Mouse (Mus musculus): ENCODE results near the gene Ucp3. TPM values are rescaled to one million over a fixed set of nuclear protein-coding genes. Genes with fewer than 3 reads are reported as not detected.
"Not testable (repeated sequence)": the region's sequence is repeated elsewhere in the genome, so short reads cannot be mapped to it uniquely, and the experiment has no call there.

The Ucp3 gene
- total and polyA plus RNA-seq, 2 experiments from 2014 or later, result 0.16 TPM; not detected in 1

DNA sequence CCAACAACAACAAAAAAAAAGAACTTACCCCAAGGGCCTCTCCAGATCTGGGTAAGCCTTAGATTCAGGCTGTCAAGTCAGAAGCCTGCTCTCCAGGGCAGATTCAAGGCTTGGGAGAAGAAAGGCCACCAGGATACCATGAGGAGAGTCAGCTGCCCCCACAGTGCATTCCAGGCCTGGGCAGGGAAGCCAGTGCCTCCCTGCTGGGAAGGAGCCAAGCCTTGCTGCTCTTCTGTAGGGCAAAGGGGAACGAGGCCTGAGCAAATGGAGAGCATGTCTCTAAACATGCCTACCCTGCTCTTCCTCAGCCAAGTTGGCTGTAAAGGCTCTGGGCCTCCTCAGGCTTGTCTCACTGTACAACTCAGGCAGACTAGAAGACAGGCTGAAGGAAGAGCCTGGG lies 1.9 kb downstream of the Ucp3 start:
- Histone ChIP-seq H3K4me2 (ENCODE audit: low read depth, low read length, poor library complexity, severe bottlenecking) (no peak overlapping the region), H3K4me3 (ENCODE audit: low read depth, low read length) (no peak overlapping the region), H3K27me3 (ENCODE audit: insufficient read depth, low read length) (no peaks in the 10 kb centered on the region), H3K36me3 (ENCODE audit: insufficient read depth, low read length) (peaks cover 9% of the 10 kb centered on the region; the same call in 1 of the 2 replicates), H3K4me1 (ENCODE audit: insufficient read depth, low read length) (no peaks in the 10 kb centered on the region), H3K9me3 (ENCODE audit: low read length) (no peaks in the 10 kb centered on the region), H3K27ac (ENCODE audit: low read depth, low read length) (no peak overlapping the region), H3K9ac (replicated peaks; ENCODE audit: low read length, poor library complexity, severe bottlenecking) (no peak overlapping the region)
- 56% methylated on average over 1 of the region's 1 CpGs for WGBS
- DNase-seq (ENCODE audit: low spot score), result no peak
- no peak for ATAC-seq (ENCODE audit: low FRiP score)
- no peak for TF ChIP-seq CTCF (IDR thresholded peaks at IDR 0.05)

DNA sequence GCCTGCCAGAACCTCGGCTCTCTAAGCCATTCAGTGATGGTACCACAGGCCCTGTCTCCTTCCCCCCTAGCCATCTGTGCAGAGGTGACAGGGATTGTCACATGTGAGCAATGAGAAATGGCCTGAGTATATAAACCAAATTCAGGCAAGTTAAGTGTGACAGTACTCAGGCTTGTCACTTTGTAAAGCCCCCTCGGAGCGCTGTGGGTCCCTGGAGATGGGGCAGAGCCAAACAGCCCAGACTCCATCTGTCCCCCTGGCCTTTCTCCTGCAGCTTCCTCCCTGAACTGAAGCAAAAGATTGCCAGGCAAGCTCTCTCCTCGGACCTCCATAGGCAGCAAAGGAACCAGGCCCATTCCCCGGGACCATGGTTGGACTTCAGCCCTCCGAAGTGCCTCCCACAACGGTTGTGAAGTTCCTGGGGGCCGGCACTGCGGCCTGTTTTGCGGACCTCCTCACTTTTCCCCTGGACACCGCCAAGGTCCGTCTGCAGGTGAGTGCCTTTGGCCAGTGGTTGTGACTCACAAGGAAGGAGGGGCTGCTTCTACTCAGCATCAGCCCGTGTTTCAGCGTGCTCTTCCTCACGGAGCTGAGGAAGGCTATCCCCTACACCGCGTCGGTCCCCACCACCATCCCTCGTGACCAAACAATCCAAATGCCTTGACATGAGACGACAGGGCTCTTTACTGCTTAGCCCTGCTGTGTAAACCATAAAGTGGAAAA lies 6.5 kb downstream of the Ucp3 start:
- Histone ChIP-seq H3K4me1 (ENCODE audit: insufficient read depth, low read length) (no peaks in the 10 kb centered on the region), H3K4me2 (ENCODE audit: low read depth, low read length, poor library complexity, severe bottlenecking) (no peak overlapping the region), H3K9me3 (ENCODE audit: low read length) (no peaks in the 10 kb centered on the region), H3K27me3 (ENCODE audit: insufficient read depth, low read length) (no peaks in the 10 kb centered on the region), H3K9ac (replicated peaks; ENCODE audit: low read length, poor library complexity, severe bottlenecking) (no peak overlapping the region), H3K36me3 (ENCODE audit: insufficient read depth, low read length) (no peaks in the 10 kb centered on the region), H3K4me3 (ENCODE audit: low read depth, low read length) (no peak overlapping the region), H3K27ac (ENCODE audit: low read depth, low read length) (no peak overlapping the region)
- TF ChIP-seq CTCF (IDR thresholded peaks at IDR 0.05), result no peak
- no peak for ATAC-seq (ENCODE audit: low FRiP score)
- WGBS, result 83% methylated on average over 20 of the region's 20 CpGs
- DNase-seq (ENCODE audit: low spot score), result peak; percentile 34

DNA sequence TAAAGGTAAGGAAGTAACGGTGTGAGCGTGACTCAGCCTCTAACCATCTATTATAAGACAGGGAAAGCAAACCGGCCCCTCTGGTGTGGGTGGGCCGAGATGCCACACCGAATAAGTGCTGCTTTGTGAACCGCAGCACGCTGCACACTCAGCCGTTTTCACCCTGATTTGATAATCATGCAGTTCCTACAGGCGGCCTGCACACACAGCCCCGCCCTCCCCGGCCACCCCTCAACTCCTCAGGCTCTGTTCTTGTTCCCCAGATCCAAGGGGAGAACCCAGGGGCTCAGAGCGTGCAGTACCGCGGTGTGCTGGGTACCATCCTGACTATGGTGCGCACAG lies 7.0 kb downstream of the Ucp3 start:
- WGBS, result 72% methylated on average over 15 of the region's 15 CpGs
- no peak overlapping the region for H3K9ac ChIP-seq (replicated peaks; ENCODE audit: low read length, poor library complexity, severe bottlenecking)
- TF ChIP-seq CTCF (IDR thresholded peaks at IDR 0.05), result no peak
- no peak overlapping the region for H3K27ac ChIP-seq (ENCODE audit: low read depth, low read length)
- H3K4me1 ChIP-seq (ENCODE audit: insufficient read depth, low read length), result no peaks in the 10 kb centered on the region
- H3K4me2 ChIP-seq (ENCODE audit: low read depth, low read length, poor library complexity, severe bottlenecking), result no peak overlapping the region
- H3K36me3 ChIP-seq (ENCODE audit: insufficient read depth, low read length), result no peaks in the 10 kb centered on the region
- peak; percentile 25 for DNase-seq (ENCODE audit: low spot score)
- ATAC-seq (ENCODE audit: low FRiP score), result no peak
- no peaks in the 10 kb centered on the region for H3K27me3 ChIP-seq (ENCODE audit: insufficient read depth, low read length)
- H3K9me3 ChIP-seq (ENCODE audit: low read length), result no peaks in the 10 kb centered on the region
- no peak overlapping the region for H3K4me3 ChIP-seq (ENCODE audit: low read depth, low read length)

DNA sequence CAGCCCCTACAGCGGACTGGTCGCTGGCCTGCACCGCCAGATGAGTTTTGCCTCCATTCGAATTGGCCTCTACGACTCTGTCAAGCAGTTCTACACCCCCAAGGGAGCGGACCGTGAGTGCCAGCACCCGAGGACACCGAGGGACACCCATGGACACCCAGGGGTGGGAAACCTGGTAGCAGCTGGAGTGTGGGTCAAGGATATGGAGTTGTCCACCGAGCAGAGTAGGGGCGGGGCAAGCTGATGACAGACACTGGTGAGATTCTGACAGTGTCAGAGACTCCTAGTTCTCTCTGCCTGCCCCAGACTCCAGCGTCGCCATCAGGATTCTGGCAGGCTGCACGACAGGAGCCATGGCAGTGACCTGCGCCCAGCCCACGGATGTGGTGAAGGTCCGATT lies 7.4 kb downstream of the Ucp3 start:
- no peaks in the 10 kb centered on the region for H3K27me3 ChIP-seq (ENCODE audit: insufficient read depth, low read length)
- H3K4me3 ChIP-seq (ENCODE audit: low read depth, low read length), result no peak overlapping the region
- no peak for TF ChIP-seq CTCF (IDR thresholded peaks at IDR 0.05)
- no peak overlapping the region for H3K27ac ChIP-seq (ENCODE audit: low read depth, low read length)
- DNase-seq (ENCODE audit: low spot score) (no peak), ATAC-seq (ENCODE audit: low FRiP score) (no peak)
- no peak overlapping the region for H3K4me2 ChIP-seq (ENCODE audit: low read depth, low read length, poor library complexity, severe bottlenecking)
- no peak overlapping the region for H3K9ac ChIP-seq (replicated peaks; ENCODE audit: low read length, poor library complexity, severe bottlenecking)
- no peaks in the 10 kb centered on the region for H3K36me3 ChIP-seq (ENCODE audit: insufficient read depth, low read length)
- H3K9me3 ChIP-seq (ENCODE audit: low read length), result no peaks in the 10 kb centered on the region
- 86% methylated on average over 17 of the region's 17 CpGs for WGBS
- no peaks in the 10 kb centered on the region for H3K4me1 ChIP-seq (ENCODE audit: insufficient read depth, low read length)

DNA sequence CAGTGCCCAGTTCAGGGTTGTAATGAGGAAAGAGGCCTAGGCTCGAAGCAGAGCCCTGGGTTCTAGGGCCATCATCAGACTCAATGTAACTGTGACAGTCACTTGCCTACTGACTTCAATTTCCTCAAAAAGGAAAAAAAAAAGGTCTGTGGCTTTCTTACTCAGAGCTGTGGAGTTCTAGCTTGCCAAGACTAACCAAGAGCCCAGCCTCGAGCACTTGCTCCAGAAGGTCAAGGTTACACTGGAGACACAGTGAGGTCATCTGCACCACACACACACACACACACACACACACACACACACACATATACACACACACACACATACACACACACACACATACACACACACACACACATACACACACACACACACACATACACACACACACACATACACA lies 9.3 kb downstream of the Ucp3 start:
- not testable (repeated sequence) for H3K27me3 ChIP-seq (ENCODE audit: insufficient read depth, low read length); H3K4me1 ChIP-seq (ENCODE audit: insufficient read depth, low read length); H3K4me3 ChIP-seq (ENCODE audit: low read depth, low read length); H3K27ac ChIP-seq (ENCODE audit: low read depth, low read length); DNase-seq (ENCODE audit: low spot score); H3K9me3 ChIP-seq (ENCODE audit: low read length); H3K9ac ChIP-seq (replicated peaks; ENCODE audit: low read length, poor library complexity, severe bottlenecking); ATAC-seq (ENCODE audit: low FRiP score); H3K36me3 ChIP-seq (ENCODE audit: insufficient read depth, low read length); H3K4me2 ChIP-seq (ENCODE audit: low read depth, low read length, poor library complexity, severe bottlenecking)
- 86% methylated on average over 2 of the region's 2 CpGs for WGBS

DNA sequence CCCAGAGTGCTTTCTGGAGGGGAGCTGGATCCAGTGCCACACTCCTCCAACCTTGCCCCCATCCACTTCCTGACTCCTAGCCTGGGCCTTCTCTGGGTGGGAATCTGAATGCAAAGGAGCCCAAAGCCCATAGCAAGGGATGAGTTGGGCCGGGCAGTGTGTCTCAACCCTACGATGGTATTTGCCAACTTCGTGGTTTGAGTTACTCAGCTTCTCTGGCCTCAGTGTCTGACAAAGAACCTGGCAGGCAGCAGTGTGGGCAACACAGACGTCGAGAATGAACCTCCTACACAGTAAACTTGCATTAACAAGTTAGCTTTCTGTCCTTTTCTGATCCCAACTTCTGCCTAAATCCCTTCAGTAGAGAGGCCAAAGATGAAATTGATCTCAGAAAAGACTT lies 11.7 kb downstream of the Ucp3 start:
- WGBS, result 84% methylated on average over 5 of the region's 5 CpGs
- H3K27ac ChIP-seq (ENCODE audit: low read depth, low read length), result no peak overlapping the region
- TF ChIP-seq CTCF (IDR thresholded peaks at IDR 0.05), result no peak
- no peak overlapping the region for H3K4me2 ChIP-seq (ENCODE audit: low read depth, low read length, poor library complexity, severe bottlenecking)
- DNase-seq (ENCODE audit: low spot score), result no peak
- H3K4me1 ChIP-seq (ENCODE audit: insufficient read depth, low read length), result no peaks in the 10 kb centered on the region
- no peaks in the 10 kb centered on the region for H3K36me3 ChIP-seq (ENCODE audit: insufficient read depth, low read length)
- no peaks in the 10 kb centered on the region for H3K9me3 ChIP-seq (ENCODE audit: low read length)
- no peak for ATAC-seq (ENCODE audit: low FRiP score)
- H3K4me3 ChIP-seq (ENCODE audit: low read depth, low read length), result no peak overlapping the region
- no peak overlapping the region for H3K9ac ChIP-seq (replicated peaks; ENCODE audit: low read length, poor library complexity, severe bottlenecking)
- no peaks in the 10 kb centered on the region for H3K27me3 ChIP-seq (ENCODE audit: insufficient read depth, low read length)
